Mouse (Mus musculus) hindbrain, embryonic 13.5 days (tissue): Measurements from ENCODE around the gene Hectd4. TPM values are rescaled to one million over a fixed set of nuclear protein-coding genes. Genes with fewer than 3 reads are reported as not detected.
"Not testable (repeated sequence)": the region's sequence is repeated elsewhere in the genome, so short reads cannot be mapped to it uniquely, and the experiment has no call there.

Experiments
- ATAC-seq: fragments of 200-750 bp; cut with Nextera tagmentation; 2 replicates; pipeline ENCODE4 v1.8.0; 2017; ENCODE audit warnings: moderate TSS enrichment; ENCODE audit not compliant: low FRiP score
- H3K27ac ChIP-seq: fragments of 300-500 bp; sonication (generic); 2 replicates; pipeline ENCODE4 v1.5.1; 2015; ENCODE audit warnings: inconsistent platforms, mild to moderate bottlenecking, moderate library complexity
- H3K27me3 ChIP-seq: fragments of 300-500 bp; sonication (generic); 2 replicates; pipeline ENCODE4 v1.6.1; 2015; ENCODE audit warnings: mild to moderate bottlenecking, inconsistent platforms
- H3K36me3 ChIP-seq: fragments of 300-500 bp; sonication (generic); 2 replicates; pipeline ENCODE4 v1.6.1; 2015; ENCODE audit warnings: mild to moderate bottlenecking, inconsistent platforms
- H3K4me1 ChIP-seq: fragments of 300-500 bp; sonication (generic); replicated peaks from 2 replicates; pipeline ENCODE4 v1.6.1; 2015; ENCODE audit warnings: inconsistent platforms
- H3K4me2 ChIP-seq: fragments of 300-500 bp; sonication (generic); 2 replicates; pipeline ENCODE4 v1.6.1; 2015; ENCODE audit warnings: inconsistent platforms, mild to moderate bottlenecking, moderate library complexity
- H3K4me3 ChIP-seq: fragments of 300-500 bp; sonication (generic); 2 replicates; pipeline ENCODE4 v1.5.1; 2015; ENCODE audit warnings: mild to moderate bottlenecking, inconsistent platforms
- H3K9ac ChIP-seq: fragments of 300-500 bp; sonication (generic); 2 replicates; pipeline ENCODE4 v1.6.1; 2015; ENCODE audit warnings: mild to moderate bottlenecking, inconsistent platforms
- H3K9me3 ChIP-seq: fragments of 300-500 bp; sonication (generic); 2 replicates; pipeline ENCODE4 v1.6.1; 2016; ENCODE audit warnings: inconsistent platforms
- WGBS: fragments of 180-500 bp; shearing (Covaris S2); methylation state at CpG from one replicate; pipeline ENCODE4 v1.1.7; 2015; 5-methylcytosine and 5-hydroxymethylcytosine counted together
- polyA plus RNA-seq: library from polyadenylated mRNA; unstranded; fragments of >200 nt; fragmentation: Nextera tagmentation; extraction: Ambion mirVana; gene quantifications from 2 replicates; pipeline ENCODE4 v1.2.1, GENCODE M21; 2015

Hectd4 gene
- polyA plus RNA-seq, 1 experiment from 2014 or later, result 15.0 TPM

GRCm38 (mm10) chr5:121225854-121226253 is 5.8 kb downstream of the Hectd4 start:
- Histone ChIP-seq H3K27me3 (no peaks in the 10 kb centered on the region), H3K36me3 (no peaks in the 10 kb centered on the region), H3K9ac (no peak overlapping the region), H3K27ac (no peak overlapping the region), H3K9me3 (no peaks in the 10 kb centered on the region), H3K4me1 (peaks cover 21% of the 10 kb centered on the region), H3K4me3 (no peak overlapping the region), H3K4me2 (no peak overlapping the region)
- ATAC-seq, result no peak
- 90% methylated on average over 2 of the region's 2 CpGs for WGBS

- Histone ChIP-seq H3K27me3 (no peaks in the 10 kb centered on the region), H3K4me3 (no peak overlapping the region), H3K9ac (no peak overlapping the region), H3K36me3 (no peaks in the 10 kb centered on the region), H3K27ac (no peak overlapping the region), H3K9me3 (no peaks in the 10 kb centered on the region), H3K4me2 (no peak overlapping the region), H3K4me1 (peaks cover 19% of the 10 kb centered on the region)
- ATAC-seq, result no peak
- WGBS, result 63% methylated on average over 3 of the region's 3 CpGs
Observed at GRCm38 (mm10) chr5:121226406-121226805, 6.4 kb downstream of the Hectd4 start.

- Histone ChIP-seq H3K27me3 (no peaks in the 10 kb centered on the region), H3K4me3 (no peak overlapping the region), H3K4me2 (no peak overlapping the region), H3K4me1 (peaks cover 15% of the 10 kb centered on the region), H3K27ac (no peak overlapping the region), H3K36me3 (no peaks in the 10 kb centered on the region), H3K9me3 (no peaks in the 10 kb centered on the region), H3K9ac (no peak overlapping the region)
- 82% methylated on average over 4 of the region's 4 CpGs for WGBS
- ATAC-seq, result no peak
Observed at GRCm38 (mm10) chr5:121226845-121227244, 6.8 kb downstream of the Hectd4 start.

GRCm38 (mm10) chr5:121227330-121227729 is 7.3 kb downstream of the Hectd4 start:
- not testable (repeated sequence) for H3K4me2 ChIP-seq, H3K27me3 ChIP-seq, ATAC-seq, H3K4me3 ChIP-seq, H3K36me3 ChIP-seq, H3K9ac ChIP-seq, H3K27ac ChIP-seq, H3K9me3 ChIP-seq
- 100% methylated on average over 1 of the region's 1 CpGs for WGBS
- H3K4me1 ChIP-seq, result peaks cover 10% of the 10 kb centered on the region

GRCm38 (mm10) chr5:121229182-121229581 is 9.2 kb downstream of the Hectd4 start:
- 98% methylated on average over 2 of the region's 2 CpGs for WGBS
- no peak overlapping the region for H3K4me2 ChIP-seq
- ATAC-seq, result no peak
- H3K27ac ChIP-seq, result no peak overlapping the region
- no peak overlapping the region for H3K4me3 ChIP-seq
- no peaks in the 10 kb centered on the region for H3K36me3 ChIP-seq
- no peaks in the 10 kb centered on the region for H3K9me3 ChIP-seq
- no peak overlapping the region for H3K9ac ChIP-seq
- no peaks in the 10 kb centered on the region for H3K27me3 ChIP-seq
- H3K4me1 ChIP-seq, result peaks cover 2% of the 10 kb centered on the region; the same call in 1 of the 2 replicates

- 0 out of 2 replicates have a peak, but pooled peaks cover 3% of the 10 kb centered on the region for H3K36me3 ChIP-seq
- 94% methylated on average over 9 of the region's 9 CpGs for WGBS
- H3K27ac ChIP-seq, result no peak overlapping the region
- no peaks in the 10 kb centered on the region for H3K9me3 ChIP-seq
- no peak for ATAC-seq
- no peak overlapping the region for H3K9ac ChIP-seq
- H3K4me3 ChIP-seq, result no peak overlapping the region
- no peaks in the 10 kb centered on the region; the same call in 1 of the 2 replicates for H3K4me1 ChIP-seq
- H3K27me3 ChIP-seq, result no peaks in the 10 kb centered on the region
- H3K4me2 ChIP-seq, result no peak overlapping the region
Observed at GRCm38 (mm10) chr5:121230811-121231210, 10.8 kb downstream of the Hectd4 start.

- Histone ChIP-seq H3K27me3 (no peaks in the 10 kb centered on the region), H3K9me3 (no peaks in the 10 kb centered on the region), H3K27ac (no peak overlapping the region), H3K36me3 (0 out of 2 replicates have a peak, but pooled peaks cover 3% of the 10 kb centered on the region), H3K4me1 (no peaks in the 10 kb centered on the region), H3K9ac (no peak overlapping the region), H3K4me3 (no peak overlapping the region), H3K4me2 (no peak overlapping the region)
- ATAC-seq, result no peak
- 100% methylated on average over 1 of the region's 1 CpGs for WGBS
Observed at GRCm38 (mm10) chr5:121232789-121233188, 12.8 kb downstream of the Hectd4 start.

GRCm38 (mm10) chr5:121233726-121234125 is 13.7 kb downstream of the Hectd4 start:
- H3K9me3 ChIP-seq, result no peaks in the 10 kb centered on the region
- no peak overlapping the region for H3K4me2 ChIP-seq
- no peak for ATAC-seq
- WGBS, result 91% methylated on average over 2 of the region's 2 CpGs
- no peaks in the 10 kb centered on the region for H3K4me1 ChIP-seq
- H3K9ac ChIP-seq, result no peak overlapping the region
- no peak overlapping the region for H3K4me3 ChIP-seq
- H3K27me3 ChIP-seq, result no peaks in the 10 kb centered on the region
- 0 out of 2 replicates have a peak, but pooled peaks cover 3% of the 10 kb centered on the region for H3K36me3 ChIP-seq
- H3K27ac ChIP-seq, result no peak overlapping the region

GRCm38 (mm10) chr5:121236171-121236570 is 16.2 kb downstream of the Hectd4 start:
- H3K4me3 ChIP-seq, result no peak overlapping the region
- no peaks in the 10 kb centered on the region for H3K9me3 ChIP-seq
- H3K4me2 ChIP-seq, result no peak overlapping the region
- no peak overlapping the region for H3K27ac ChIP-seq
- H3K27me3 ChIP-seq, result no peaks in the 10 kb centered on the region
- WGBS, result 85% methylated on average over 5 of the region's 5 CpGs
- 0 out of 2 replicates have a peak, but pooled peaks cover 3% of the 10 kb centered on the region for H3K36me3 ChIP-seq
- no peak overlapping the region for H3K9ac ChIP-seq
- ATAC-seq, result no peak
- 0 out of 2 replicates have a peak, but pooled peaks cover 5% of the 10 kb centered on the region for H3K4me1 ChIP-seq

- 0 out of 2 replicates have a peak, but pooled peaks cover 3% of the 10 kb centered on the region for H3K36me3 ChIP-seq
- no peaks in the 10 kb centered on the region for H3K9me3 ChIP-seq
- no peak for ATAC-seq
- H3K4me3 ChIP-seq, result no peak overlapping the region
- H3K4me2 ChIP-seq, result no peak overlapping the region
- no peak overlapping the region for H3K27ac ChIP-seq
- WGBS, result 76% methylated on average over 2 of the region's 2 CpGs
- H3K9ac ChIP-seq, result no peak overlapping the region
- H3K27me3 ChIP-seq, result no peaks in the 10 kb centered on the region
- 0 out of 2 replicates have a peak, but pooled peaks cover 5% of the 10 kb centered on the region for H3K4me1 ChIP-seq
Observed at GRCm38 (mm10) chr5:121238208-121238607, 18.2 kb downstream of the Hectd4 start.

GRCm38 (mm10) chr5:121239846-121240245 is 19.8 kb downstream of the Hectd4 start:
- no peak overlapping the region for H3K4me3 ChIP-seq
- no peak overlapping the region for H3K9ac ChIP-seq
- no peak overlapping the region for H3K4me2 ChIP-seq
- no peaks in the 10 kb centered on the region for H3K27me3 ChIP-seq
- H3K4me1 ChIP-seq, result 0 out of 2 replicates have a peak, but pooled peaks cover 5% of the 10 kb centered on the region
- no peak for ATAC-seq
- H3K36me3 ChIP-seq, result 0 out of 2 replicates have a peak, but pooled peaks cover 3% of the 10 kb centered on the region
- H3K27ac ChIP-seq, result no peak overlapping the region
- H3K9me3 ChIP-seq, result no peaks in the 10 kb centered on the region
- WGBS, result 82% methylated on average over 5 of the region's 5 CpGs

GRCm38 (mm10) chr5:121241182-121241581 is 21.2 kb downstream of the Hectd4 start:
- no peak overlapping the region for H3K27ac ChIP-seq
- H3K27me3 ChIP-seq, result no peaks in the 10 kb centered on the region
- H3K36me3 ChIP-seq, result no peaks in the 10 kb centered on the region
- no peak overlapping the region for H3K9ac ChIP-seq
- H3K9me3 ChIP-seq, result no peaks in the 10 kb centered on the region
- H3K4me2 ChIP-seq, result no peak overlapping the region
- ATAC-seq, result no peak
- H3K4me3 ChIP-seq, result no peak overlapping the region
- peaks cover 8% of the 10 kb centered on the region for H3K4me1 ChIP-seq

- no peak overlapping the region for H3K4me3 ChIP-seq
- no peak overlapping the region for H3K27ac ChIP-seq
- WGBS, result 73% methylated on average over 1 of the region's 1 CpGs
- H3K9ac ChIP-seq, result no peak overlapping the region
- no peaks in the 10 kb centered on the region for H3K36me3 ChIP-seq
- no peaks in the 10 kb centered on the region for H3K27me3 ChIP-seq
- no peaks in the 10 kb centered on the region for H3K9me3 ChIP-seq
- ATAC-seq, result no peak
- no peak overlapping the region for H3K4me2 ChIP-seq
- H3K4me1 ChIP-seq, result peaks cover 8% of the 10 kb centered on the region
Observed at GRCm38 (mm10) chr5:121242261-121242660, 22.2 kb downstream of the Hectd4 start.
